Mouse (Mus musculus) G1E-ER4 (cell line): Measurements from ENCODE around the gene Ly6g5c. TPM values are rescaled to one million over a fixed set of nuclear protein-coding genes. Genes with fewer than 3 reads are reported as not detected.

Experiments used
- GATA1 ChIP-seq: IDR thresholded peaks from one replicate; pipeline ENCODE4 v1.8.0; 2012; ENCODE audit warnings: low read length, inconsistent platforms
- polyA plus RNA-seq: library from polyadenylated mRNA; stranded (reverse); fragments of >175 nt; gene quantifications from 2 replicates; pipeline ENCODE4 v1.2.3, GENCODE M21; 2012

Gene Ly6g5c
- polyA plus RNA-seq, 1 experiment: not detected

DNA sequence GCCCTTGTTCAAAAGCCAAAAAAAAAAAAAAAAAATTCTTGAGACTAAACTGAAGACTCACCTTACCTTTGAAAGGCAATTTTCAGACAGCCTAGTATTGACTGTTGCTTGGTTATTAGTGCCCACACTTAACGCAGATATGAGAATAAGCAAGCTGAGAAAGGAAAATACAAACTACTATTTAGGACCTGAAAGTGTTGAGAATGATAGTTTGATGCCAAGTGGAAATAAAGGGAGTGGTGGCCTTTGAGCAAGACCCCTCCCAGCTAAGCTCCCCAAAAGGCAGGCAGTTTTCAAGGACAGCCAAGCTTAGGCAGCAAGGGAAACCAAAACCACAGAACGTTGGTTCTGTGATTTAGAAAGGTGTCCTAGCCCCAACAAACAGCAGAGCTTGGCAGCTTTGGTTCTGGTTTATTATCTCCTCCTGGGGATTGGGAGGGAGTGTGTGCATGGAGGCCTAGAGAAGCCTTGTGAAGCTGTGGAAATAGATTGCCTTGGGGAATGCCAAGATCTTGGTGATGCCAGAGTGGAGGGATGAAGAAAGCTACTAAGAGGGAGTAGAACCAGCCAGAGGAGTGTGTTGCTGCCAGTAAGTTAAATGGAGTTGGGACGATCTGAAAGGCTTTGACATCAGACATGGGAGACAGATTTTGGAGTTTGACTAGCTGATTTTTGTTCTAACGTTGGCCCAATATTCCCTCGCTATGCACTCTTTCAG, 40.0 kb downstream of the Ly6g5c start:
- TF ChIP-seq GATA1: no peak

DNA sequence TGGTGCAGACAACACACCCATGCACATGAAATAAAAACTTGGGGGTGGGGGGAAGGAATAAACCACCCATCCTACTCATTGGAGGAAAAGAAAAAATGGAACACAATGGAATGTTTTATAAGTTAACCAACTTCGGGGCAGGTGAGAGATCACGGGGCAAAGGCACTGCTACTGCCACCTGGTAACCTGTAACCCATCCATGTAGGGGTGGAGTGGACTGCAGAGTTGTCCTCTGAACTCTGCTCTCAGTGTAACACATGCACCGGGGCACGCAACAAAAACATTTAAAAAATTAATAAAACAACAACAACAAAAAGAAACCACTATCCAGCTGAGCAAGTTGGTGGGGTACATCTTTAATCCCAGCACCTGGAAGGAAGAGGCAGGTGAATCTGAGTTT, 44.0 kb downstream of the Ly6g5c start:
- TF ChIP-seq GATA1: no peak

DNA sequence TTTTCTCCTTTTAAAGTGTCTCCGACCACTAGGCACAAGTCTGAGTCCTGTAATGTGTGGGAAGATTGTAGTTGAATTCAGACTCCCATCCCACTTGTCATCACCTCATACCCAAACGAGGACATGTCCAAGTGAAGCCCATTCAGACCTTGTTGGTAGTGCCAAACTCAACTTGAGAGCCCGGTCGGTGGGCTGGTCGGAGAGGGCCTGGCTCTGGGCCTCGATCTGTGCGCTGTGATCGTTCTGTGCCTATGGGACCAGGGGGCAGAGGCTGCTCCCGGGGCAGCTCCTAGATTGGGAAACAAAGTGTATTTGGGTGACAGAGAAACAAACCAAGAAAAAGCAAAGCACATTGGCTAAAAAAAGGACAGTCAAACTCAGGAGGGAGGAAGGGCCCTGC, 45.0 kb downstream of the Ly6g5c start:
- TF ChIP-seq GATA1: no peak

DNA sequence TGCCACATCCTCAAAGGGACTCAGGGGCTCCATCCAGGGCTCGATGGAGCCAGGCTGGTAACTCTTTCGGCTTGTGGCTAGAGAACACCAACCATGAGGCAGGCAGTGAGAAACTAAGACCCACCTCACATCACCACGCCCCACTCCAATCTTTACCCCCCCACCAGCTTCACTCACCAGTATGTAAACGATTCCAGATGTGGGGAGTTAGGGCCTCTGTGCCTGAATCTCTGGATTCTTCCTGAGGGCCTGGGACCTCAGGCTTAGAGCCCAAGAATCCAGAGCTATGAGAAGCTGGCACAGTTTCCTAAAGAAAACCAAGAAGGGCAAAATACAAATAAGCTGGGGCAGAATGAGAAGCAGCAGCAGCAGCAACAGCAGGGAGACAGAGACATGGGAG, 45.9 kb downstream of the Ly6g5c start:
- TF ChIP-seq GATA1: no peak

DNA sequence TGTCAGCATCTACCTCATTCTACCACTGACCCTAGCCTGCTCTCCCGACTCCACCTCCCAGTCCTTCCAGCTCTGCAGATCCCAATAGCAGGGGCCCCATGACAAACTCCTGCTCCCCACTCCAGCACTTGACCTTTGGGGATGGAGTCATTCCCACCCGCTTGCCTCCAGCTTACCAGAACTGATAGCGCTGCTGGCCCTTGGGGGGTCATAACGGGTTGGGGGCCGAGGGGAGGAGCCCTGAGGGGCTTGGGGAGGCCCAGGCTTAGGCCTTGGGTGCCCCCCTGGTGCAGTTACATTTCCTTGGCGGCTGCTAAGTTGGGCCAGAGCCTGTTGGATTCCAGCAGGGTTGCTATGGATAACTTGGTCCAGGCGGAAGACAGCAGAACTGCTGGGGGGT, 46.5 kb downstream of the Ly6g5c start:
- TF ChIP-seq GATA1: no peak

DNA sequence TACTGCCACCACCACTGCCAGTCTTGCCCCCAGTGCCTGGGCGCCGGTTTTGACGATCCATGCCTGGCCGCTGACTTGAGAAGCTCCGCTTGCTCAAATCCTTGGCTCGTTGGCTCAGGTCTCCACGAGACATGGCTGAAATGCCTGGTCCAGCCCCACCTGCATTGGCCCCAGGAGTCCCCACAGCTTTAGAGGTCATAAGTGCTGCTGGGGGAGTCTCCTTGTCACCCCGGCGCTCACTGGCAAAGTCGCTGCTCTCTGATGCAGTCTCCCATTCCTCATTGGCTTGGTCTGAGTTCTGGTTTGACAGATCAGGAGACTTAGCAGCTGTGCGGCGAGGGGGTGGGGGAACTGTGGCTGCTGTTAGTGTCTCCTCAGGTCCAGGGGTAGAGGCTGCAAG, 47.4 kb downstream of the Ly6g5c start:
- no peak for TF ChIP-seq GATA1

DNA sequence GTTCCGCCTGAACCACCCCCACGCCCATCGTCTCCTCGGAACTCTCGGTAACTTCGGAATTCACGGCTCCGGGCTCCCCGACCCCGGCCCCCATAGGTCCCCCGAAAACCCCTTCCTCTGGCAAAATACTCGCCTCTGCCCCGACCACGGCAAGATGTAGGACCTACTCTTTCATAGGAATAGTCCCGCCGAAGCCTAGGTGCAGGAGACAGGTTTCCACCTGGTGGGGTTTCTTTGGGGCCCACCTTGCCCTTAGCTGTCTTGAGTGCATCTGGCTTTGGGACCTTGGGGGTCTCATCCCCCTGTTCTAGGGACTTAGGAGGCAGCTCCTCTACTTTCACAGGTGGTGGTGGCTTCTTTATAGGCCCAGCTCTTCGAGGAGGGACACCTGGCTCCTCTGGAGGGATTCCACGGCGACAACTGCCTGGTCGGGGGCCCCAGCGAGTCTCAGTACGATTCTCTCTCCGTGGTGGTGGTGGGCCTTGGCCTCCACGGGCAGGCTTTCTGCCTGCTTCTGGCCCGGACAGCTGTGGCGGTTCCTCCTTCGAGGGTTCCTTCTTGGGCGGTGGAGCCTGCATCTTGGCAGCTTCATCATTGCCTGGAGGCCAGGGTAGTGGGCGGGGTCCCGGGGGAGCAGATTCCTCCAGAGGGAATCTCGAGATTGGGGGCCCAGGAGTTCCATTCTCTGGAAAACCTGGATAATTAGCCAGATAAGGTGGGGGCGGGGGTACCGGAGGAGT, 48.6 kb downstream of the Ly6g5c start:
- no peak for TF ChIP-seq GATA1

DNA sequence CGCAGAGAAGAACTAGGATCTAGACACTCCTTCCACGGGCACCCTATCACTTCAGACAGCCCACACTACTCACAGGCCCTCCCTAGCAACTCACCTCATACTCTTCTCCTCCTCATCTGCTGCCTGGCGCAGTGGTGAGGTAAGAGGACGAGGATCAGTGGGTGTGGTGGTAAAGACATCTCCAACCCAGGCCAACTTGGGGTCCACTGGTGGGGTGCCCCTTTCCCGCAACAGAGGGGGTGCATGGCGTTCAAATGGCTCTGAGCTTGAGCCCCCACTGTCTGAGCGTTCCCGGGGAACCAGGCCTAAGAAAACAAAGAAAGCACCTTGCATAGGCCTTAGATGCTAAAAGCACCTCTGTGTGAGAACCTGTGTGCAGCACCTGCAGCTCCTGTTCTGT, 49.2 kb downstream of the Ly6g5c start:
- TF ChIP-seq GATA1: no peak

DNA sequence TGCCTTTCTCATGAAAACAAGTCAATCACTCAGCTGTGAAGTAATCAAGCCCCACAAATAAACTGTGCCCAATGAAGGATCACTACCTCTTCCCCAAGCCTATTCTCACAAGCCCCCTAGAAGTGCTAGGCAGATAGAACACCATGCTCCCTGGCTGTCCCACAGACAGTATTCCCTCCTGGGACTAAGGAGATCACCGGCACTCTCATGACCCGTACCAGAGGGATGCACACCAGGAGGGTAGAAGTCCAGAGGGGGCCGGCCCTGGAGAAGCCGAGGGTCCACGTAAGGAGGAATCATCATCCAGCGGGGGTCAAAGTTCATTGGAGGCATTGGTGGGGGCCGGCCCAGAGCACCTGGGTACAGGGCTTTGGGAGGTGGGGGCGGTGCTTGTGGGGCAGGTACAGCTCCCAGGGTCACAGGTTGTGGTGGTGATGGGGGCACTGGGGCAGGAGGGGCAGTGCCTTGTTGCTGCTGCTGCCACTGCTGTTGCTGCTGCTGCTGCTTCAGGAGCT, 49.6 kb downstream of the Ly6g5c start:
- no peak for TF ChIP-seq GATA1

DNA sequence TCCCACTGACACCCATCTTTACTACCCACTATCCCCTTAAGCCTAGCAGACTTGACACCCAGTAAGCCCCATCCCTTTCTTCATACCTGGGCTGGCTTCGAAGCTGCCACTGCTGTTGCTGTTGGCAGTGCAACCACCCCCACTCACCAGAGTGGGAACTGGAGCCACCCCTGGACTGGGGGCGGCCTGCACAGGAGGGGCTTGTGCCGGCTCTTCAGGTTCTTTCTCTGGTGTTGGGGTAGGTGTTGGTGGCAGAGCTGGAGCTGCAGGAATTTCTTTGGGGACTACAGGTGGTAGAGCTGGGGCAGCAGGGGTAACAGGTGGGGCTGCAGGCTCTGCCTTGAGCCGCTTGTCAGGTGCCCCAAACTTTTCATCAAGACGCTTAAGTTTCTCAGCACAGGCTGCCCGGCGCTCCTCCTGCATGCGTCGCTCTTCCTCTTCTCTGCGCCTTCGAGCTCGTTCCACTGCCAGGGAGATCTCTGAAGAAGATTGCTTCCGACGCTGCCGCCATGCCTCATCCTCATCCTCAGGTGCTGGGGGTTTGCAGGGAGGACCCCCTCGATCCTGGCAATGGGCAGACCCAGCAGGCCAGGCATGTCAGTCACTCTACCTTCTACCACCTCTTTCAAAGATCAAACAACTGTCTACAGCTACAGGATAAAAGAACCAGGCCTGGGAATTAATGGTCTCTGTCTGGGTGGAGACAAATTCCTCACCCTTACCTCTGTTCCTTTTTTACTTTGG, 50.9 kb downstream of the Ly6g5c start:
- TF ChIP-seq GATA1: no peak

DNA sequence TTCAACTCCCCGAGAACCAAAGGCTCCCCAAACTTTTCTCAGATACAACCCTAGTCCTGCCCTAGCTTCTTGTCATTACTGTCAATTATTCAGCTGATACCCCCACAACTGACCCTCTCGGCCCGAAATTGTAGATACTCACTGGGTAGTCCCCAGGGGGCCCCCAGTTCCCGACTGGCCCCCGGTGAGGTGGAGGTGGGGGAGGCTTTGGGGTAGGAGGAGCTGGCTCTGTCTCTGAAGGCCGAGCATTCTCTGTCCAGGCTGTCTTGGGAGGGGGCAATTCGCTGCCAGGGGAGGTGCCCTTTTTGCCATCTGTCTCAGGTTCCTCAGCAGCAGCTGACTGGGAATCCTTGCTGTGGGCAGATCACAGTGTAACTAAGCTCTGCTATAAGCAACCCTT, 51.6 kb downstream of the Ly6g5c start:
- no peak for TF ChIP-seq GATA1

DNA sequence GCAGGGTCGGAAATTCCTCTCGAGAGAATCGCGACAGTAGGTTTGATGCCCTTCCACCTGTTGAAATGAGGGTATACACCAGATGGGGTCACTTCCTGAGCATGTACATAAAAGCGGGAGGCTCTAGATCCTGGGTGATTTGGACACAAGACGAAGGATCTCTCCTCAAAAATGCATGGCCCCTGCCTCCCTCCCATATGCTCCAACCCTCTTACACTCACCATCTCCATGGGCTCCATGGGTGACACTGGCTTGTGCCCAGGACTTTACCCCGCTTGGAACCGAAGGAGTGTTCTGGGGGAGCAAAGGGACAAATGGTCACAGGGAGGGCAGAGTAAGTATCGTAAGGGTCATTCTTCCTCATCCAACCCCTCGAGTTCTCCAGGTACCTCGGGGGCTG, 53.3 kb downstream of the Ly6g5c start:
- no peak for TF ChIP-seq GATA1

Other genes with a start within 250 kb of the Ly6g5c start
- gene Cfb, start 245.8 kb upstream of the Ly6g5c start, polyA plus RNA-seq: not detected in 2 replicates
- 24.4 and 27.6 TPM in 2 replicates for gene Zbtb12, start 228.8 kb upstream of the Ly6g5c start, polyA plus RNA-seq
- not detected in 2 replicates for gene Gm20547, start 226.2 kb upstream of the Ly6g5c start, polyA plus RNA-seq
- gene C2, start 210.0 kb upstream of the Ly6g5c start, polyA plus RNA-seq: 0.49 and 1.3 TPM in 2 replicates
- 352 and 449 TPM in 2 replicates for gene Ehmt2, start 209.8 kb upstream of the Ly6g5c start, polyA plus RNA-seq
- gene Slc44a4, start 193.8 kb upstream of the Ly6g5c start, polyA plus RNA-seq: not detected in 2 replicates
- 12.3 and 17.6 TPM in 2 replicates for gene Neu1, start 177.0 kb upstream of the Ly6g5c start, polyA plus RNA-seq
- 0.33 and 0.36 TPM in 2 replicates for gene Hspa1b, start 149.0 kb upstream of the Ly6g5c start, polyA plus RNA-seq
- gene Gm20481, start 138.4 kb upstream of the Ly6g5c start, polyA plus RNA-seq: 0.12 TPM in 1 of 2 replicates, not detected in the other
- not detected in 2 replicates for gene Hspa1a, start 136.1 kb upstream of the Ly6g5c start, polyA plus RNA-seq
- gene Hspa1l, start 135.6 kb upstream of the Ly6g5c start, polyA plus RNA-seq: 0.02 TPM in 1 of 2 replicates, not detected in the other
- 309 and 320 TPM in 2 replicates for gene Lsm2, start 126.4 kb upstream of the Ly6g5c start, polyA plus RNA-seq
- gene Vars, start 107.3 kb upstream of the Ly6g5c start, polyA plus RNA-seq: 965 and 1,080 TPM in 2 replicates
- 1.0 and 1.4 TPM in 2 replicates for gene Vwa7, start 91.7 kb upstream of the Ly6g5c start, polyA plus RNA-seq
- gene Sapcd1, start 80.3 kb upstream of the Ly6g5c start, polyA plus RNA-seq: 40.3 and 64.9 TPM in 2 replicates
- 7.0 and 7.1 TPM in 2 replicates for gene Msh5, start 61.5 kb upstream of the Ly6g5c start, polyA plus RNA-seq
- 168 and 216 TPM in 2 replicates for gene Clic1, start 58.3 kb upstream of the Ly6g5c start, polyA plus RNA-seq
- gene Ddah2, start 49.2 kb upstream of the Ly6g5c start, polyA plus RNA-seq: 156 and 185 TPM in 2 replicates
- gene Ly6g6c, start 42.9 kb upstream of the Ly6g5c start, polyA plus RNA-seq: not detected in 2 replicates
- not detected in 2 replicates for gene Mpig6b, start 42.1 kb upstream of the Ly6g5c start, polyA plus RNA-seq
- not detected in 2 replicates for gene Ly6g6e, start 31.4 kb upstream of the Ly6g5c start, polyA plus RNA-seq
- 0.22 TPM in 1 of 2 replicates, not detected in the other for gene Ly6g6d, start 30.2 kb upstream of the Ly6g5c start, polyA plus RNA-seq
- 0.05 and 0.06 TPM in 2 replicates for gene Ly6g6f, start 22.7 kb upstream of the Ly6g5c start, polyA plus RNA-seq
- 112 and 148 TPM in 2 replicates for gene Abhd16a, start 19.0 kb upstream of the Ly6g5c start, polyA plus RNA-seq
- gene Ly6g5b, start 7.1 kb downstream of the Ly6g5c start, polyA plus RNA-seq: 0.08 and 0.15 TPM in 2 replicates
- gene Gpank1, start 13.2 kb downstream of the Ly6g5c start, polyA plus RNA-seq: 62.0 and 85.8 TPM in 2 replicates
- gene Csnk2b, start 13.8 kb downstream of the Ly6g5c start, polyA plus RNA-seq: 66.1 and 68.9 TPM in 2 replicates
- gene D17H6S53E, start 18.1 kb downstream of the Ly6g5c start, polyA plus RNA-seq: 11.4 and 13.3 TPM in 2 replicates
- gene Apom, start 23.8 kb downstream of the Ly6g5c start, polyA plus RNA-seq: 0.23 and 0.27 TPM in 2 replicates
- 685 and 826 TPM in 2 replicates for gene Bag6, start 26.9 kb downstream of the Ly6g5c start, polyA plus RNA-seq
- gene Prrc2a, start 56.6 kb downstream of the Ly6g5c start, polyA plus RNA-seq: 1,478 and 1,496 TPM in 2 replicates
- not detected in 2 replicates for gene Aif1, start 67.8 kb downstream of the Ly6g5c start, polyA plus RNA-seq
- gene Lst1, start 80.2 kb downstream of the Ly6g5c start, polyA plus RNA-seq: 0.39 and 0.49 TPM in 2 replicates
- 0.09 and 0.12 TPM in 2 replicates for gene Ltb, start 86.2 kb downstream of the Ly6g5c start, polyA plus RNA-seq
- gene Tnf, start 93.7 kb downstream of the Ly6g5c start, polyA plus RNA-seq: not detected in 2 replicates
- gene Lta, start 97.1 kb downstream of the Ly6g5c start, polyA plus RNA-seq: not detected in 2 replicates
- not detected in 2 replicates for gene Gm16181, start 112.6 kb downstream of the Ly6g5c start, polyA plus RNA-seq
- 2.2 and 2.7 TPM in 2 replicates for gene Atp6v1g2, start 125.4 kb downstream of the Ly6g5c start, polyA plus RNA-seq
- gene Nfkbil1, start 127.5 kb downstream of the Ly6g5c start, polyA plus RNA-seq: 39.6 and 44.3 TPM in 2 replicates
- 326 and 338 TPM in 2 replicates for gene Ddx39b, start 133.5 kb downstream of the Ly6g5c start, polyA plus RNA-seq
- 56.7 and 69.0 TPM in 2 replicates for gene H2-D1, start 154.5 kb downstream of the Ly6g5c start, polyA plus RNA-seq
- not detected in 2 replicates for gene H2-Q1, start 212.1 kb downstream of the Ly6g5c start, polyA plus RNA-seq
- not detected in 2 replicates for gene H2-Q2, start 234.0 kb downstream of the Ly6g5c start, polyA plus RNA-seq